Mouse (Mus musculus) kidney, adult 2 months (tissue): ENCODE results near the gene Ankle1.

ENCODE experiments used
- CTCF ChIP-seq: fragments of 200-500 bp; conservative IDR thresholded peaks from 2 replicates; pipeline ENCODE4 v1.5.1; 2011; ENCODE audit warnings: low read depth, mild to moderate bottlenecking, control low read depth, low read length, moderate library complexity, mixed read lengths; ENCODE audit not compliant: insufficient read depth, insufficient read length
- POLR2A ChIP-seq: fragments of 200-500 bp; IDR thresholded peaks from one replicate; pipeline ENCODE4 v1.6.1; 2011; ENCODE audit warnings: low read depth, low read length, control low read depth

GRCm38 (mm10) chr8:71401454-71401853, 4.4 kb upstream of the Ankle1 start:
- TF ChIP-seq POLR2A (no peak), CTCF (no peak)
